Mouse (Mus musculus) mesoderm, embryonic 11.5 days (tissue): ENCODE results near the gene Qpctl.

Experiments
- DNase-seq: peaks from one replicate; pipeline ENCODE4 v3.0.0-alpha.2; 2012; ENCODE audit warnings: low read depth, low spot score

Qpctl gene

GRCm38 (mm10) chr7:19121686-19122085 lies 27.4 kb downstream of the Qpctl start:
- no peak for DNase-seq

GRCm38 (mm10) chr7:19119631-19120429 lies 29.3 kb downstream of the Qpctl start, which contains the start of gene Fbxo46:
Gene Fbxo46 (plus strand): TSS chr7:19119859.
- peak; percentile 97 for DNase-seq

GRCm38 (mm10) chr7:19119083-19119482 lies 30.0 kb downstream of the Qpctl start:
- no peak for DNase-seq

GRCm38 (mm10) chr7:19118028-19118771 lies 30.9 kb downstream of the Qpctl start, which contains the start of gene Gm4969:
Gene Gm4969 (minus strand): TSS chr7:19118368.
- peak; percentile 67 for DNase-seq

GRCm38 (mm10) chr7:19109565-19109964 lies 39.5 kb downstream of the Qpctl start:
- no peak for DNase-seq

DNA sequence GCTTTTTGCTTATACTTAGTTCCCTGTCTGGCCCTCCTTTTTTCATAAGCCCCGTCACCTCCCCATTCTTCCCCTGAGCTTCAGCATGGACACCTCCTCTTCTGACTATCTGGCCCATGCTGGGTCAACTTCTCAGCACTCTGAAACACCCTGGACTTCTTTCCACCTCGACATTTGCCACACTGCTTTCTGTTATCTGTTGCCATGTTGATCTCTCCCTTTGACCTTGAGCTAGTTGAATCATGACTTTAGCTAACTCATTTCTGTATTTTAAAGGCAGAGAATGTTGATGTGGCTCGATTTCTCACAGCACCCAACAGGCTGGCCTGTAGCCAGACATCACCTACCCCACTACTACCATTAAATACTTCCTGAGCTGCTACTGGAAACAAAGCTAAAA lies 41.7 kb downstream of the Qpctl start:
- no peak for DNase-seq

DNA sequence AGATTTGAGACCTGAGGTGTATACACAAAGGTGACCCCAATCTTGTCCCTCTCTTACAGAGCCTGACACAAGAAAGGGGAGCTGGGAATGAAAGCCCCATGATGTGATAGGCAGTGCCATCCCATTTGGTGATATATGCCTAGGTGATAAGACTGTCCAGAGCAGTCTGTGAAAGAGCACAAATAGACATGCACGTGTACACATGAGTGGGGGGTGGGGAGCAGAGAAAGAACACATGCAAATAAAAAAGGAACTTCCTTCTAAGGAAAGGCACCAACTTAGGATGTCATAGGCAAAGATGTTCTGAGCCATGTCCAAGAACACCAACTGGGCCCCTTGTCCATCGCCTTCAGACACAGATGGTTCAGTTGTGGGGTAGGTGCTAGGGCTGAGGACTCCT lies 44.6 kb downstream of the Qpctl start:
- DNase-seq, result no peak

GRCm38 (mm10) chr7:19103741-19104140 lies 45.4 kb downstream of the Qpctl start:
- no peak for DNase-seq

GRCm38 (mm10) chr7:19100290-19100689 lies 48.8 kb downstream of the Qpctl start:
- DNase-seq, result no peak

GRCm38 (mm10) chr7:19098811-19099210 lies 50.3 kb downstream of the Qpctl start:
- DNase-seq, result no peak

DNA sequence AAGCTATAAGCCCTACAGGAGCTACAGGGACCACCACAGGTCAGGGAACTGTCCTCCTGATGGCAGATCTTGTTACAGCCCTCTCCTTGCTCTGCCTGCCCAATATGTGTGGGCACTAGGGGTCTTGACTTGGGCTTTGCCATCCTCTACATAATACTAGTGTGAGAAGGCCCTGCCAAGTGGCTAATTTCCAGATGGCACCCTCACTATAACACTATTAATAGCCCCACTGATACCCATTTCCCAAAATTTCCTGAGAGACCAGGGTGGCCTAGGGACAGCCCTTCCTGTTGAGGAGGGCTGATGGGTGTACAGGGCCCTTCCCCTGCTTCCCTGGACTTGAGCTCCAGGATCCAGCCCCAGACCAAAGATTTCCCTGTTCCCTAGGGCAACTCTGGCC lies 51.2 kb downstream of the Qpctl start:
- DNase-seq, result no peak

DNA sequence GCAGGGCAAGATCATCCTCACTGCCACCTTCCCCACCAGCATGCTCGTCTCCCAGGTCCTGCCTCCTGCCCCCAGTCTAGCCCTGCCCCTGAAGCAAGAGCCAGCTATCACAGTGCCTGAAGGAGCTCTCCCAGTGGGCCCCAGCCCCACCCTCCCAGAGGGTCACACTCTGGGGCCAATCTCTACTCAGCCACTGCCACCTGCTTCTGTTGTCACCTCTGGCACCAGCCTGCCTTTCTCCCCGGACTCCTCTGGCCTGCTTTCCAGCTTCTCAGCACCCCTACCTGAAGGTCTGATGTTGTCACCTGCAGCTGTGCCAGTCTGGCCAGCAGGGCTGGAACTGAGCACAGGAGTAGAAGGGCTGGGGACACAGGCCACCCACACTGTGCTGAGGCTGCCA lies 51.9 kb downstream of the Qpctl start:
- DNase-seq, result no peak

DNA sequence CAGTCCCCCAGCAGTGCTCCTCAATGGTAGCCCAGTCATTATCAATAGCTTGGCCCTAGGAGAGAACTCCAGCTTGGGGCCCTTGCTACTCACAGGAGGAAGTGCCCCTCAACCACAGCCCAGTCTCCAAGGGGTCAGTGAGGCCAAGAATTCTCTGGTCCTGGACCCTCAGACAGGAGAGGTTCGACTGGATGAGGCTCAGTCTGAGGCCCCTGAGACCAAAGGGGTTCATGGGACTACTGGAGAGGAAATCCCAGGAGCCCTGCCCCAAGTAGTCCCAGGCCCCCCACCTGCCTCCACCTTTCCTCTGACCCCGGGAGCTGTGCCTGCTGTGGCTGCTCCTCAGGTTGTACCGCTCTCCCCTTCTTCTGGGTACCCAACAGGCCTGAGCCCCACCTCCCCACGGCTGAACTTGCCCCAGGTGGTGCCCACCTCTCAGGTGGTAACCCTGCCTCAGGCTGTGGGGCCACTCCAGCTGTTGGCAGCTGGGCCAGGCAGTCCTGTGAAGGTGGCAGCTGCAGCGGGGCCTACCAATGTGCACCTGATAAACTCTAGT lies 52.6 kb downstream of the Qpctl start:
- DNase-seq, result no peak

GRCm38 (mm10) chr7:19095751-19096110 lies 53.4 kb downstream of the Qpctl start:
- peak; percentile 89 for DNase-seq

GRCm38 (mm10) chr7:19094826-19095750 lies 54.0 kb downstream of the Qpctl start:
- DNase-seq, result peak; percentile 60

GRCm38 (mm10) chr7:19094471-19094825 lies 54.6 kb downstream of the Qpctl start, which contains the start of gene Six5:
Gene Six5 (plus strand): TSS chr7:19094594.
- no peak for DNase-seq

- peak; percentile 99 for DNase-seq
These were observed 55.3 kb downstream of the Qpctl start for GRCm38 (mm10) chr7:19093537-19094385.

DNA sequence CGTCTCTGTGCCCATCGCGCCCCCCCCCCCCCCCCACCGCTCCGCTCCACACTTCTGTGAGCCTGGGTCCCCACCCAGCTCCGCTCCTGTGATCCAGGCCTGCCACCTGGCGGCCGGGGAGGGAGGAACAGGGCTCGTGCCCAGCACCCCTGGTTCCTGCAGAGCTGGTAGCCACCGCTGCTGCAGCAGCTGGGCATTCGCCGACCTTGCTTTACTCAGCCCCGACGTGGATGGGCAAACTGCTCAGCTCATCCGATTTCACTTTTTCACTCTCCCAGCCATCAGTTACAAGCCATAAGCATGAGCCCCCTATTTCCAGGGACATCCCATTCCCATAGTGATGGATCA lies 55.9 kb downstream of the Qpctl start:
- peak; percentile 88 for DNase-seq

DNA sequence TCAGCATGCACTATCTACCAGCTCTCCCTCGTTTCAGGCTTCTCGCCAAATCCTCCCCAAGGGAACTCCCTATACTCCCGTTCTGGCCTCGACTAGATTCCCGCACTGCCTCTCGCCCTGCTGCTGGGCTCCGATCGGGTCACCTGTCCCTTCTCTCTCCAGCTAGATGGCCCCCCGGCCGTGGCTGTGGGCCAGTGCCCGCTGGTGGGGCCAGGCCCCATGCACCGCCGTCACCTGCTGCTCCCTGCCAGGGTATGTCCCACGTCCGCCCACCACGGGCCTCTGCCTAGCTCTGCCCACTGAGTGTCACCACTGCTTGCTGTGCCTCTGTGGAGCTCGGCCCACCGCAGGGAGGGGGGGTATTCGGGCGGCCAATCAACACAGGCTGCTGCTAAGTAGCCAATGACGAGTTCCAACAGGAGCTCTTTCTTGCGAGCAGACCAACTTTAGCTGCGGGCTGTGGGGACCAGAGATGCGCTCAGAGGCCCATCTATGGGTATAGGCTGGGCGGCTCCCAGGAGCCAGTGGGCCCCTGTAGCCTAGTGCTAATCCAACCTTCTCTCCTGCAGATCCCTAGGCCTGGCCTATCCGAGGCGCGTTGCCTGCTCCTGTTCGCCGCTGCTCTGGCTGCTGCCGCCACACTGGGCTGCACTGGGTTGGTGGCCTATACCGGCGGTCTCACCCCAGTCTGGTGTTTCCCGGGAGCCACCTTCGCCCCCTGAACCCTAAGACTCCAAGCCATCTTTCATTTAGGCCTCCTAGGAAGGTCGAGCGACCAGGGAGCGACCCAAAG lies 56.5 kb downstream of the Qpctl start:
- DNase-seq, result peak; percentile 76

GRCm38 (mm10) chr7:19091913-19092312 lies 57.2 kb downstream of the Qpctl start:
- DNase-seq, result no peak
